ENCODE assay signal across 12 mouse cellular contexts in genomic region chr15:31785022-31785421, GRCm38 (mm10).
DNase-seq lines count a peak whose midpoint lies in the region; ATAC-seq and TF ChIP-seq lines count a peak whose summit lies in the region.
"Had no signal": no experiment of that assay in that cellular context is flagged by ENCODE, and none has a peak within 500 bp of the region (broad histone marks: within the 10 kb centered on the region; RNA-seq: fewer than 3 reads in every experiment).

No protein-coding gene starts in this region.

- in situ Hi-C loops in ES-E14 (cut with MboI; ENCODE audit: low sequenced_read_pairs in 2 of 2, unreplicated experiment in 2 of 2) = no loop called here

- ATAC-seq in hindbrain, postnatal 0 days = no peak
- no peak for ATAC-seq in hindbrain, embryonic 13.5 days (ENCODE audit: low FRiP score)
- no peak for ATAC-seq in lung, embryonic 14.5 days (ENCODE audit: insufficient read depth)
- no peak for ATAC-seq in activated CD4-positive, CD25-positive, alpha-beta regulatory T cell, adult 4 months
- ATAC-seq: CD4-positive, CD25-positive, alpha-beta regulatory T cell, adult 4 months; forebrain, embryonic 13.5 days; hindbrain, embryonic 16.5 days had no signal

- 81% methylated on average over 3 of the region's 3 CpGs for WGBS in hindbrain, postnatal 0 days
- 78% methylated on average over 3 of the region's 3 CpGs for WGBS in hindbrain, embryonic 13.5 days
- 80% methylated on average over 3 of the region's 3 CpGs for WGBS in lung, embryonic 14.5 days
- WGBS in forebrain, embryonic 10.5 days = 75% methylated on average over 3 of the region's 3 CpGs

- H3K9me3 ChIP-seq in hindbrain, postnatal 0 days (ENCODE audit: low read length) = 0 out of 2 replicates have a peak, but pooled peaks cover 2% of the 10 kb centered on the region
- H3K9me3 ChIP-seq in hindbrain, embryonic 13.5 days = 0 out of 2 replicates have a peak, but pooled peaks cover 2% of the 10 kb centered on the region
- 0 out of 2 replicates have a peak, but pooled peaks cover under 1% of the 10 kb centered on the region for H3K9me3 ChIP-seq in lung, embryonic 14.5 days (ENCODE audit: low read depth, low read length)
- H3K9me3 ChIP-seq in ES-E14 (ENCODE audit: control insufficient read depth, insufficient read depth, low read depth, low read length) = no peaks in the 10 kb centered on the region
- peaks cover 16% of the 10 kb centered on the region; the same call in 1 of the 2 replicates for H3K9me3 ChIP-seq in forebrain, embryonic 10.5 days

- TF ChIP-seq POLR2A in cortical plate, adult 2 months (IDR thresholded peaks at IDR 0.05; ENCODE audit: extremely low read depth, insufficient read depth, low read length) = no peak

- no peak overlapping the region for H3K9ac ChIP-seq in hindbrain, postnatal 0 days (replicated peaks; ENCODE audit: low read length)
- H3K9ac ChIP-seq in hindbrain, embryonic 13.5 days = no peak overlapping the region
- no peak overlapping the region for H3K9ac ChIP-seq in lung, embryonic 14.5 days
- H3K9ac ChIP-seq in ES-E14 (ENCODE audit: insufficient read depth, low read depth, low read length, poor library complexity, severe bottlenecking) = no peak overlapping the region
- H3K9ac ChIP-seq: embryonic facial prominence, embryonic 13.5 days; forebrain, embryonic 13.5 days had no signal

- no peak overlapping the region for H3K4me3 ChIP-seq in hindbrain, postnatal 0 days (ENCODE audit: low read length)
- no peak overlapping the region for H3K4me3 ChIP-seq in hindbrain, embryonic 13.5 days
- H3K4me3 ChIP-seq in lung, embryonic 14.5 days (ENCODE audit: low read depth, low read length) = no peak overlapping the region
- no peak overlapping the region for H3K4me3 ChIP-seq in ES-E14 (ENCODE audit: insufficient read depth in 1 of 2, low read depth in 1 of 2, low read length in 2 of 2, poor library complexity in 1 of 2, severe bottlenecking in 1 of 2)
- no peak overlapping the region for H3K4me3 ChIP-seq in cortical plate, adult 2 months (ENCODE audit: insufficient read depth, low read length)
- H3K4me3 ChIP-seq in forebrain, embryonic 10.5 days = no peak overlapping the region
- H3K4me3 ChIP-seq: embryonic facial prominence, embryonic 13.5 days; forebrain, embryonic 13.5 days had no signal

- no peak overlapping the region for H3K4me2 ChIP-seq in hindbrain, postnatal 0 days (ENCODE audit: low read depth, low read length)
- no peak overlapping the region for H3K4me2 ChIP-seq in hindbrain, embryonic 13.5 days
- H3K4me2 ChIP-seq in lung, embryonic 14.5 days = no peak overlapping the region
- H3K4me2 ChIP-seq: embryonic facial prominence, embryonic 13.5 days; forebrain, embryonic 13.5 days had no signal

- DNase-seq in hindbrain, postnatal 0 days (ENCODE audit: low spot score) = no peak
- no peak for DNase-seq in lung, embryonic 14.5 days
- DNase-seq in lung, postnatal 25 days (ENCODE audit: low spot score) = no peak
- DNase-seq in ES-E14 (ENCODE audit: low read depth, low spot score) = no peak
- no peak for DNase-seq in forebrain, embryonic 10.5 days (ENCODE audit: extremely low spot score, low spot score)

- no peaks in the 10 kb centered on the region for H3K4me1 ChIP-seq in hindbrain, postnatal 0 days (ENCODE audit: insufficient read depth, low read length)
- no peaks in the 10 kb centered on the region for H3K4me1 ChIP-seq in hindbrain, embryonic 13.5 days (replicated peaks)
- H3K4me1 ChIP-seq in lung, embryonic 14.5 days (ENCODE audit: insufficient read depth) = no peaks in the 10 kb centered on the region
- H3K4me1 ChIP-seq in ES-E14 (ENCODE audit: control insufficient read depth in 2 of 2, insufficient read depth in 2 of 2, low read length in 2 of 2, poor library complexity in 1 of 2) = no peaks in the 10 kb centered on the region
- no peaks in the 10 kb centered on the region for H3K4me1 ChIP-seq in cortical plate, adult 2 months (ENCODE audit: control insufficient read depth, insufficient read depth, low read length)
- no peaks in the 10 kb centered on the region for H3K4me1 ChIP-seq in forebrain, embryonic 10.5 days
- H3K4me1 ChIP-seq: embryonic facial prominence, embryonic 13.5 days; forebrain, embryonic 13.5 days had no signal

- H3K36me3 ChIP-seq in hindbrain, postnatal 0 days (ENCODE audit: insufficient read depth, low read length) = no peaks in the 10 kb centered on the region
- no peaks in the 10 kb centered on the region for H3K36me3 ChIP-seq in hindbrain, embryonic 13.5 days
- no peaks in the 10 kb centered on the region for H3K36me3 ChIP-seq in lung, embryonic 14.5 days (ENCODE audit: insufficient read depth)
- no peaks in the 10 kb centered on the region for H3K36me3 ChIP-seq in ES-E14 (ENCODE audit: control insufficient read depth, insufficient read depth, low read length, poor library complexity, severe bottlenecking)
- no peaks in the 10 kb centered on the region for H3K36me3 ChIP-seq in forebrain, embryonic 10.5 days (replicated peaks)
- H3K36me3 ChIP-seq: embryonic facial prominence, embryonic 13.5 days had no signal

- peak; percentile 27; the same call in 1 of the 2 replicates for TF ChIP-seq CTCF in hindbrain, postnatal 0 days (IDR thresholded peaks at IDR 0.05; ENCODE audit: low read depth)
- TF ChIP-seq CTCF in lung, embryonic 14.5 days (IDR thresholded peaks at IDR 0.05; ENCODE audit: low read depth) = peak; percentile 45
- peak; percentile 23; the same call in 1 of the 2 replicates for TF ChIP-seq CTCF in cortical plate, adult 2 months (IDR thresholded peaks at IDR 0.05; ENCODE audit: extremely low read depth, insufficient read depth, low read length)

- no peak overlapping the region for H3K27ac ChIP-seq in hindbrain, postnatal 0 days
- no peak overlapping the region for H3K27ac ChIP-seq in hindbrain, embryonic 13.5 days
- H3K27ac ChIP-seq in lung, embryonic 14.5 days (ENCODE audit: low read depth) = no peak overlapping the region
- H3K27ac ChIP-seq in ES-E14 (ENCODE audit: insufficient read depth, low read depth, low read length, poor library complexity, severe bottlenecking) = no peak overlapping the region
- no peak overlapping the region for H3K27ac ChIP-seq in cortical plate, adult 2 months (ENCODE audit: insufficient read depth, low read length)
- no peak overlapping the region for H3K27ac ChIP-seq in forebrain, embryonic 10.5 days
- H3K27ac ChIP-seq: embryonic facial prominence, embryonic 13.5 days; forebrain, embryonic 13.5 days had no signal

- H3K27me3 ChIP-seq in hindbrain, postnatal 0 days (ENCODE audit: insufficient read depth, low read length) = no peaks in the 10 kb centered on the region
- H3K27me3 ChIP-seq in hindbrain, embryonic 13.5 days = no peaks in the 10 kb centered on the region
- no peaks in the 10 kb centered on the region for H3K27me3 ChIP-seq in lung, embryonic 14.5 days (ENCODE audit: insufficient read depth, low read length)
- no peaks in the 10 kb centered on the region for H3K27me3 ChIP-seq in forebrain, embryonic 10.5 days (ENCODE audit: poor library complexity, severe bottlenecking)
- H3K27me3 ChIP-seq: embryonic facial prominence, embryonic 13.5 days; forebrain, embryonic 13.5 days had no signal

TF ChIP-seq in ES-E14, 5 proteins besides CTCF, POLR2A, EP300 and RAD21:
- TF ChIP-seq ZNF384 (IDR thresholded peaks at IDR 0.05; ENCODE audit: low read depth, low read length) = no peak
- no peak for TF ChIP-seq HCFC1 (IDR thresholded peaks at IDR 0.05; ENCODE audit: borderline replicate concordance, insufficient read depth, low read length)
- TF ChIP-seq MAFK (IDR thresholded peaks at IDR 0.05; ENCODE audit: insufficient read depth, low read depth, low read length) = peak; percentile 89
- TF ChIP-seq ZC3H11A (IDR thresholded peaks at IDR 0.05; ENCODE audit: borderline replicate concordance, low read depth, low read length) = no peak
- TF ChIP-seq CHD2 (IDR thresholded peaks at IDR 0.05; ENCODE audit: low read depth, low read length) = no peak
